Mouse (Mus musculus): ENCODE results near the gene Otulinl.

The Otulinl gene

GRCm38 (mm10) chr15:27678511-27678910, 2.9 kb downstream of the Otulinl start:
- DNase-seq = no peak

DNA sequence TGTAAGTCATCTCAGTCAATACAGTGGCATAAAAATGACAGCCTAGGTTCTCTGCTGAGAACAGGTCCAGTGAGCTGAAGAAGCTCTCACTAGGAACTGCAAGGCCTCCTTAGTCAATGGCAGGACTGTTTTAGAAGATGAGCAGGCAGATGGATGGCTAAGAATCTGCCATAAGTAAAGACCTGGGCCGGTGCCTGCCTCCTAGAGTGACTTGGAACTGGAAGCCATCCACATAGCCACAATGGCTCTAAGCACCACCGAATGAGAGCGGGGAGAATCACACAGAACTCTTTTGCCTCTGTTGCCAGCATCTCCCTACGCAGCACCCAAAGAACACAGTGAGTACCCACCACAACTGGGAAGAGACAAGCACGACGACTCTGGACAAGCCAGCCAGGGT, 3.6 kb downstream of the Otulinl start:
- DNase-seq = no peak

DNA sequence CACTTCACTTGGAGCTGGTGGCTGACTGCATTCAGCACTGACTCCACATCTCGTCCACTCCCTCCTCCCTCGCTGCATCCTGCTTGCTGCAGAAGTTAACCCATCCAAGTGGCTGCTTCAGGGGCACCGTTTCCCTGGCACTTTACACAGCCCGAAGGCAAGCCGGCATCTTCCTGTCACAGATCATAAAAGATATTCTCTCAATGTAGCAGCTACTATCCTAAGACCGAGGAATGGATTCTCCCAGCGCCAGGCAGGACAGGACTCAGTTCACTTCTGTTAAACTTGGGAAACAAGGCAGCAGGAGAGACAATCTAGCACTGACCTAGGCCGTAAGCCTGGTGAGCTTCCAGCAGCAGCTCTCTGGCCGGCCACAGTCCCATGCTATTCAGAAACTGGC, 5.2 kb downstream of the Otulinl start:
- no peak for DNase-seq

DNA sequence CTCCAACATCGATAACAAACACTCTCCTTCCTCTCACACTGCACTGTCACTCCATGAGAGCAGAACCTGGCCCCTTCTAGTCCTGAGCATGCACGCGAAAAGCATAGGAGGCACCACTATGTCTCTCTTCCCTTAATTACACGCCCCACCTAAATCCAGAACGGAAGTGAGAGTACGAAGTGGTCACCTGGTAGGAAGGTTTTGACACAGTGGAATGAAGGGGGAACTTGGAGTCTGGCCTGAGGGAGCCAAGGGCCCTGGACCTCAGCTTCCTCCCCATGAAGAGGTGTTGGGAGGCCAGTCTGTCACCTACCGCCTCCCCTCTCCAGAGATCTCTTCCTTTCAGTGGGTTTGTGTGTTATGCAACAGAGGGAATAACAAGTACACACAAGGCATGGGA, 6.3 kb downstream of the Otulinl start:
- DNase-seq = no peak

GRCm38 (mm10) chr15:27674041-27674440, 7.3 kb downstream of the Otulinl start:
- DNase-seq = no peak

DNA sequence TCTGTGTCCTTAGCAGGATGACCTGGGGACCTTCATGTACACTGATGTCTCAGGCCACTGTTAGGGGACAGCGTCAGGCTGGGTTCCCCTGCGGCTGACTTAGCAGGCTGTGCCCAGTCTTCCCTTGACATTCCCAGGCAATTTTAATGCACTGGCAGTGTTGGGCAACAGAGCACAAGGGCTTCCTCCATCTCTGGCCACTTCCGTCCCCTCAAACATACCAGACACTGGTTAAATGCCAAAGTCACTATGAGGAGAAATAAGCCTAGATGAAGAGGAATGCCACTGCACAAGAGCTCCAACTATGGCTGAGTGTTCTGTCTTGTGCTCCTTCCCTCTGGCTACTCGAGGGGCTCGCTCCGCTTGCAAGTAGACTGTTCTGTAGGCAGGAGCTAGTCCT, 8.2 kb downstream of the Otulinl start:
- DNase-seq = no peak

DNA sequence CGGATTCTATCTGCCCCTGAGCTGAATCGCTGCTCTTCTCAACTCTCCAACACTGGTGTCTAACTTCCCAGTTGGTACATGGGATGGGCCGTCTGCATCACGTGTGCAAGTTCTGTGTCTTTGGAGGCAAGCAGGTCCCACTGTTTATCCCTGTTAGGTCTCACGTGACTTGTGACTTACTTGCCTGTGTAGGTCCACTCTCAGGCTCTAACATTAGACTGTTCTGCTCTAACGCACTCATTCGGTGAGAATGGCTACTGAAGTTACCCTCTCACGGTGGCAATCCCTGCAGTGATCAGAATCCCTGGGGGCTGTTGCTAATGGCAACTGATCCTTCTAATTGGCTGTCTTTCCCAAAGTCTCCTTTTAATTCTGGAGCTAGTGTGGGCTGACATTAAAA, 9.1 kb downstream of the Otulinl start:
- no peak for DNase-seq

DNA sequence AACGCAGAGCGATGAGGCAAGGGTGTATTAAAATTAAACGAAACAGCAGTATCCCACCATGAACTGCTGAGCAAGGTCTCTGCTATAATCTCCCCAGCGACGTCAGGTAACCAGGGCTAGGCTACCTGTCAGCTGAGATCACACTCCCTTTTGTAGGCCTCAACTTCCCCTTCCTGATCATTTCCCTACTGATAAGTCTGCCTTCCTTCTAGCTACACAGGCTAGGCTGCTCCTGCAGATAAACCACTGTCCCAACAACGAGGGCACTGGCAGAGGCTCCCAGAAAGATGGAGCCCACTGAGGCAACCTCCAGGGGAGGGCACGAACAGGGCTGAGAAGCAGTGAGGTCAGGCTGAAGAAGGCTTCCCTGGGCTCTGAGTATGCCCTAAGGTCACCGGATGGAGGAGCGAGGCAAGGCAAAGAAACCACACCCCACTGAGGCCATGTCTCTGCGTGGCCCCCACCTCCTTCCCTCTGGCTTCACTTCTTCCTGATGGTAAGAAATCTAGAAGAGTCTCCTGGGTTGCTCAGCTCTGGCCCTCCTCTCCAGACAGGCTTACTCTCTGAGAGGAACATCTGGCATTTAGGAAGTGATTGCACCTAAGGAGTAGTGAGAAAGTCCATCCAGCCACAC, 9.7 kb downstream of the Otulinl start:
- DNase-seq = no peak

- no peak for DNase-seq
These were observed 10.7 kb downstream of the Otulinl start for GRCm38 (mm10) chr15:27670708-27671107.

GRCm38 (mm10) chr15:27669931-27670411, 11.4 kb downstream of the Otulinl start:
- DNase-seq = no peak

- no peak for DNase-seq
These were observed 12.1 kb downstream of the Otulinl start for GRCm38 (mm10) chr15:27669276-27669675.

DNA sequence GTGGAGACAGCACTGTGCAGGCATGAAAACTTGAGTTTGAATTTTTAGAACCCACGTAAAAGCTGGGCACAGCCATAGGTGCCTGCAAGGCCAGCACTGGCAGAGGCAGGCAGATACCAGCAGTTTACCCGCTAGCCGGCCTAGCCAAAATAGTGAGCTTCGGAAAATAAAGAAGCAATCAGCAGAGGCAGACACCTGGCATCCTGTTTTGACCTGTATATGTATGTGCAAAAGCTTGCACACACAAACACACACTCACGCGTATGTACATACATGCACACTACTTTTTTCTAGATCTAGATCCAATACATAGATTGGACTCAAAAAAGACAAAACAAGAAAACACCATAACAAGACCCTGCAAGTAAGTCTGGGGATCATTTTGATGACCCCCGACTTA, 12.8 kb downstream of the Otulinl start:
- DNase-seq = no peak

GRCm38 (mm10) chr15:27668001-27668461, 13.3 kb downstream of the Otulinl start:
- DNase-seq = no peak

DNA sequence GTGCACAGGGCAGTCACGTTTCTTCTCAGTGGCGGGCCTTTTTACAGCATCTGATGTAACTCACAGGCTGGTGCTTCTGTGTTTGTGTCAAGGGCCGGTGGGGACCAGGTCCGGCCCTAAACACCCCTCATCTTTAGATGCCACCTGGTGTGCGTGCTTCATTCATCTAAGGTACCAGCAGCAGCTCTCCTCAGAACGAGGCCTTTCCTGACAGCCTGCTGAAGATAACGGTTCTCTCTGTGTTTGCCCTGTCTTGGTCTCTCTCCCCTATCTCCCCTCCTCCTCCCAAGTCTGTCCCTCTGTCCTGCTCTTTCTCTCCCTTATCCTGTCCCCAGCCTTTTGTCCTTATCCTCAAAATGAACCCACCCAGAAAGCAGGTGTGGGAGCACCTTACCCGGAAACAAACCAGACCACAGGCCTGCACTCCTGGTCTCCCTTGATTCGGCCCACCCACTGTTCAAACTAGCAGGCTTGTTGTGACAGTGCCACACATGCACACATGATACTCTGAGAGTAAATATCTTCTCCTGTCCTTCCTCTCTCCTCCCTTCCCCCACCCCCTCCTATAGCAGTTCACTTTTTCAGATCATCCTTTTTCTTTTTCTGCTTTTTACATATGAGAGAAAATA, 14.4 kb downstream of the Otulinl start:
- no peak for DNase-seq

- peak; percentile 55 for DNase-seq
These were observed 15.9 kb downstream of the Otulinl start for GRCm38 (mm10) chr15:27665392-27665911.

- no peak for DNase-seq
These were observed 17.3 kb downstream of the Otulinl start for GRCm38 (mm10) chr15:27664126-27664525.

DNA sequence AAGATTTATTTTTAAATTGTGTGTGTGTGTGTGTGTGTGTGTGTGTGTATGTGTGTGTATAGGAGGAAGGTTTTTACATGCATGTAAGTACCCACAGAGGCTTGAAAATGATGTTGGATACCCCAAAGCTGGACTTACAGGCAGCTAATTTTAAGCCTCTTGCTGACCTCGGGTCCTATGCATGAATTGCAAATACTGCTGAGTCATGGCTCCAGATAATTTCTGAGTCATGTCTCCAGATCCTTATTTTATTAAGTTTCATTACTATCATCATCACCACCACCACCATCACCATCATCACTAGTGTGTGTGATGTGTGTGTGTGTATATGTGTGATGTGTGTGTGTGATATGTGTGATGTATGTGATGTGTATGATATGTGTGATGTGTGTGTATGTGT, 18.7 kb downstream of the Otulinl start:
- DNase-seq = no peak

DNA sequence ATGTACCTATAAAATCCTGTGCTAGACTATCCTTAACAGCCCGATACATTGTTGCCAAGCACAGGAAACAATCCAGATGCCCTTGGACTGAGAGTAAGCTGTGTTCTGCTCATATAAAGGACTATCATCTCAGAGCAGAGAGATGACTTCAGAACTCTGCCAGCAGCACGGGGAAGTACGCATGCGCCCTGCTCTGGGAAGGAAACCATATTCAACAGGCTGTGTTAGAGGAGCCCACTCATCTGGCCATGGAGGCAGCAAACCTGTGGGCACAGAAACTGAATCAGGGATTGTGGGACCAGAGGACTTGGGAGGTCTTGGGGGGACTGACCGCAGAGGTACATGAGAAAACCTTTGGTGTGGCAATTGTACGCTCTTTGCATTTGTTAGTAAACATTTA, 19.7 kb downstream of the Otulinl start:
- no peak for DNase-seq

GRCm38 (mm10) chr15:27659592-27660244, 21.7 kb downstream of the Otulinl start:
- peak; percentile 87 for DNase-seq

DNA sequence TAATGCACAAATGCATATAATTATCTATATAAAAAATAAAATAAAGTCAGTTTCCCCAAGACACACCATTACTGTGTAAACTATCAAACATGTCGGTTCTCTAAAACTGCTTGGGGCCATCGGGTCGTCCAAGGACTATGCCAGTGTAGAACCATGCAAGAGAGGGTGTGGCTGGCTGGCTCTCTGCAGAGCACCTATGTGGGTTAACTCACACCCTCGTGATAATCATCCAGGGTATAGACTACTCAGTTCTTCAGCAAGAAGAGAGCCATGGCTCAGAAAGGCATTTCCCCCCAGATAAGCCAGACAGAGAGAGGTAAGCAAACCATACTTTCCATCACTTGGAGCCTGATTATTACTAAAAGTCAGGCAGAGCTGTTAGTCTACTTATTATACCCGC, 22.2 kb downstream of the Otulinl start:
- no peak for DNase-seq

DNA sequence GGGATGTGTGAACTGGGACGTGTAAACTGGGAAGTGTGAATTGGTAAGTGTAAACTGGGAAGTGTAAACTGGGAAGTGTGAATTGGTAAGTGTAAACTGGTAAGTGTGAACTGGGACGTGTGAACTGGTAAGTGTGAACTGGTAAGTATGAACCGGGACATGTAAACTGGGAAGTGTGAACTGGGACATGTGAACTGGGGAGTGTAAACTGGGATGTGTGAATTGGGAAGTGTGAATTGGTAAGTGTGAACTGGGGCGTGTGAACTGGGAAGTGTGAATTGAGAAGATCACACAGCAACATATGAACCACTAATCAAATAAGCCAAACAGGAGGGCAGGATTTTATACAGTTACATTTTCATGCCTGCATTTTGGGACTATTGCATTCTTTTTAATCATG, 23.0 kb downstream of the Otulinl start:
- no peak for DNase-seq

DNA sequence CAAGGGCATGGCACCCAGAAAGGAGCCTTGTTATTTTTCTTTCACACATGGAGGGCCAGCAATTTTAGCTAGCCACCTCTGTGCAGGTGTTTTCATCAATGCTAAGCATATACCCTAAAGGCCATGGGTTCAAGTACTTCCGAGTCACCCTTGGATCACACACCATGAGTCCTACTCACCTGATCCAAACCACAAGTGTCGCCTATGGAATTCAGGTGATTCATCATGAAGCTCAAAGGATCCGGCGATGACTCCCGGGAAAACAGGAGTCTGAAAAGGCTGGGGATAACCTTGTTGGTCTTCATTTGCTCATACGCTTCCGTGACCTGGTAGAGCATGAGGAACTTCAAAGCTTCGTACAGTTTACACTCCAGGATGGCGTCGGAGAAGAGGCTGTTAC, 23.5 kb downstream of the Otulinl start:
- no peak for DNase-seq

- DNase-seq = no peak
These were observed 24.8 kb downstream of the Otulinl start for GRCm38 (mm10) chr15:27656626-27657025.

- DNase-seq = peak; percentile 45
These were observed 26.4 kb downstream of the Otulinl start for GRCm38 (mm10) chr15:27655015-27655414.

All from kidney, postnatal 14 days (tissue).